Mouse (Mus musculus): Measurements from ENCODE around the gene Sipa1l1. TPM values are rescaled to one million over a fixed set of nuclear protein-coding genes. Genes with fewer than 3 reads are reported as not detected.

Sipa1l1 gene
- polyA plus RNA-seq, 1 experiment from 2014 or later, result 14.5 TPM

- DNase-seq, result peak; percentile 40
- Histone ChIP-seq H3K36me3 (ENCODE audit: control insufficient read depth, insufficient read depth, low read length) (no peaks in the 10 kb centered on the region), H3K9me3 (ENCODE audit: control insufficient read depth, low read length) (no peaks in the 10 kb centered on the region), H3K4me1 (ENCODE audit: control insufficient read depth, insufficient read depth, low read length) (no peaks in the 10 kb centered on the region), H3K9ac (replicated peaks; ENCODE audit: low read length) (no peak overlapping the region), H3K27me3 (ENCODE audit: control insufficient read depth, insufficient read depth, low read length) (no peaks in the 10 kb centered on the region), H3K4me2 (ENCODE audit: low read length) (no peak overlapping the region), H3K4me3 (replicated peaks; ENCODE audit: low read depth, low read length) (no peak overlapping the region), H3K27ac (replicated peaks; ENCODE audit: low read depth, low read length) (no peak overlapping the region)
- WGBS, result 67% methylated on average over 4 of the region's 4 CpGs
- ATAC-seq (ENCODE audit: low FRiP score, low TSS enrichment), result no peak
Measured at GRCm38 (mm10) chr12:82237946-82238345, 68.8 kb downstream of the Sipa1l1 start.

- Histone ChIP-seq H3K27ac (replicated peaks; ENCODE audit: low read depth, low read length) (no peak overlapping the region), H3K4me3 (replicated peaks; ENCODE audit: low read depth, low read length) (no peak overlapping the region), H3K27me3 (ENCODE audit: control insufficient read depth, insufficient read depth, low read length) (no peaks in the 10 kb centered on the region), H3K4me1 (ENCODE audit: control insufficient read depth, insufficient read depth, low read length) (no peaks in the 10 kb centered on the region), H3K36me3 (ENCODE audit: control insufficient read depth, insufficient read depth, low read length) (no peaks in the 10 kb centered on the region), H3K4me2 (ENCODE audit: low read length) (no peak overlapping the region), H3K9me3 (ENCODE audit: control insufficient read depth, low read length) (no peaks in the 10 kb centered on the region), H3K9ac (replicated peaks; ENCODE audit: low read length) (no peak overlapping the region)
- ATAC-seq (ENCODE audit: low FRiP score, low TSS enrichment) (no peak), DNase-seq (no peak)
- 84% methylated on average over 6 of the region's 6 CpGs for WGBS
Measured at GRCm38 (mm10) chr12:82240674-82241073, 71.6 kb downstream of the Sipa1l1 start.

- H3K36me3 ChIP-seq (ENCODE audit: control insufficient read depth, insufficient read depth, low read length), result no peaks in the 10 kb centered on the region
- ATAC-seq (ENCODE audit: low FRiP score, low TSS enrichment) (no peak), DNase-seq (no peak)
- H3K4me3 ChIP-seq (replicated peaks; ENCODE audit: low read depth, low read length), result no peak overlapping the region
- no peaks in the 10 kb centered on the region for H3K9me3 ChIP-seq (ENCODE audit: control insufficient read depth, low read length)
- H3K9ac ChIP-seq (replicated peaks; ENCODE audit: low read length), result no peak overlapping the region
- no peak overlapping the region for H3K4me2 ChIP-seq (ENCODE audit: low read length)
- no peak overlapping the region for H3K27ac ChIP-seq (replicated peaks; ENCODE audit: low read depth, low read length)
- H3K27me3 ChIP-seq (ENCODE audit: control insufficient read depth, insufficient read depth, low read length), result no peaks in the 10 kb centered on the region
- WGBS, result 92% methylated on average over 6 of the region's 6 CpGs
- no peaks in the 10 kb centered on the region for H3K4me1 ChIP-seq (ENCODE audit: control insufficient read depth, insufficient read depth, low read length)
Measured at GRCm38 (mm10) chr12:82245219-82245618, 76.1 kb downstream of the Sipa1l1 start.

- Histone ChIP-seq H3K27me3 (ENCODE audit: control insufficient read depth, insufficient read depth, low read length) (no peaks in the 10 kb centered on the region), H3K4me3 (replicated peaks; ENCODE audit: low read depth, low read length) (no peak overlapping the region), H3K9ac (replicated peaks; ENCODE audit: low read length) (no peak overlapping the region), H3K4me1 (ENCODE audit: control insufficient read depth, insufficient read depth, low read length) (no peaks in the 10 kb centered on the region), H3K36me3 (ENCODE audit: control insufficient read depth, insufficient read depth, low read length) (no peaks in the 10 kb centered on the region), H3K4me2 (ENCODE audit: low read length) (no peak overlapping the region), H3K9me3 (ENCODE audit: control insufficient read depth, low read length) (no peaks in the 10 kb centered on the region), H3K27ac (replicated peaks; ENCODE audit: low read depth, low read length) (no peak overlapping the region)
- DNase-seq (no peak), ATAC-seq (ENCODE audit: low FRiP score, low TSS enrichment) (no peak)
- WGBS, result 95% methylated on average over 3 of the region's 3 CpGs
Measured at GRCm38 (mm10) chr12:82246422-82246821, 77.3 kb downstream of the Sipa1l1 start.

GRCm38 (mm10) chr12:82247371-82248258 lies 78.5 kb downstream of the Sipa1l1 start:
- Histone ChIP-seq H3K36me3 (ENCODE audit: control insufficient read depth, insufficient read depth, low read length) (no peaks in the 10 kb centered on the region), H3K27ac (replicated peaks; ENCODE audit: low read depth, low read length) (no peak overlapping the region), H3K4me2 (ENCODE audit: low read length) (no peak overlapping the region), H3K27me3 (ENCODE audit: control insufficient read depth, insufficient read depth, low read length) (no peaks in the 10 kb centered on the region), H3K4me1 (ENCODE audit: control insufficient read depth, insufficient read depth, low read length) (no peaks in the 10 kb centered on the region), H3K9ac (replicated peaks; ENCODE audit: low read length) (no peak overlapping the region), H3K9me3 (ENCODE audit: control insufficient read depth, low read length) (no peaks in the 10 kb centered on the region), H3K4me3 (replicated peaks; ENCODE audit: low read depth, low read length) (no peak overlapping the region)
- DNase-seq (no peak), ATAC-seq (ENCODE audit: low FRiP score, low TSS enrichment) (no peak)
- 95% methylated on average over 14 of the region's 14 CpGs for WGBS

- ATAC-seq (ENCODE audit: low FRiP score, low TSS enrichment), result no peak
Measured at GRCm38 (mm10) chr12:82248501-82248900, 79.4 kb downstream of the Sipa1l1 start.

GRCm38 (mm10) chr12:82251328-82251727 lies 82.2 kb downstream of the Sipa1l1 start:
- Histone ChIP-seq H3K4me3 (replicated peaks; ENCODE audit: low read depth, low read length) (no peak overlapping the region), H3K4me2 (ENCODE audit: low read length) (no peak overlapping the region), H3K27me3 (ENCODE audit: control insufficient read depth, insufficient read depth, low read length) (no peaks in the 10 kb centered on the region), H3K27ac (replicated peaks; ENCODE audit: low read depth, low read length) (no peak overlapping the region), H3K36me3 (ENCODE audit: control insufficient read depth, insufficient read depth, low read length) (no peaks in the 10 kb centered on the region), H3K4me1 (ENCODE audit: control insufficient read depth, insufficient read depth, low read length) (no peaks in the 10 kb centered on the region), H3K9ac (replicated peaks; ENCODE audit: low read length) (no peak overlapping the region), H3K9me3 (ENCODE audit: control insufficient read depth, low read length) (no peaks in the 10 kb centered on the region)
- ATAC-seq (ENCODE audit: low FRiP score, low TSS enrichment) (no peak), DNase-seq (no peak)
- WGBS, result 95% methylated on average over 2 of the region's 2 CpGs

More at GRCm38 (mm10) chr12:82248501-82248900, 79.4 kb downstream of the Sipa1l1 start:
- DNase-seq, result no peak
- WGBS, result 89% methylated on average over 3 of the region's 3 CpGs
- Histone ChIP-seq H3K4me3 (replicated peaks; ENCODE audit: low read depth, low read length) (no peak overlapping the region), H3K36me3 (ENCODE audit: control insufficient read depth, insufficient read depth, low read length) (no peaks in the 10 kb centered on the region), H3K9ac (replicated peaks; ENCODE audit: low read length) (no peak overlapping the region), H3K4me2 (ENCODE audit: low read length) (no peak overlapping the region), H3K4me1 (ENCODE audit: control insufficient read depth, insufficient read depth, low read length) (no peaks in the 10 kb centered on the region), H3K27ac (replicated peaks; ENCODE audit: low read depth, low read length) (no peak overlapping the region), H3K27me3 (ENCODE audit: control insufficient read depth, insufficient read depth, low read length) (no peaks in the 10 kb centered on the region), H3K9me3 (ENCODE audit: control insufficient read depth, low read length) (no peaks in the 10 kb centered on the region)

- no peak overlapping the region for H3K4me3 ChIP-seq (replicated peaks; ENCODE audit: low read depth, low read length)
- DNase-seq (no peak), ATAC-seq (ENCODE audit: low FRiP score, low TSS enrichment) (no peak)
- H3K9ac ChIP-seq (replicated peaks; ENCODE audit: low read length), result no peak overlapping the region
- H3K36me3 ChIP-seq (ENCODE audit: control insufficient read depth, insufficient read depth, low read length), result no peaks in the 10 kb centered on the region
- H3K27me3 ChIP-seq (ENCODE audit: control insufficient read depth, insufficient read depth, low read length), result no peaks in the 10 kb centered on the region
- H3K4me2 ChIP-seq (ENCODE audit: low read length), result no peak overlapping the region
- WGBS, result 85% methylated on average over 5 of the region's 5 CpGs
- H3K9me3 ChIP-seq (ENCODE audit: control insufficient read depth, low read length), result no peaks in the 10 kb centered on the region
- no peak overlapping the region for H3K27ac ChIP-seq (replicated peaks; ENCODE audit: low read depth, low read length)
- H3K4me1 ChIP-seq (ENCODE audit: control insufficient read depth, insufficient read depth, low read length), result no peaks in the 10 kb centered on the region
Measured at GRCm38 (mm10) chr12:82254076-82254475, 85.0 kb downstream of the Sipa1l1 start.

GRCm38 (mm10) chr12:82256012-82256411 lies 86.9 kb downstream of the Sipa1l1 start:
- Histone ChIP-seq H3K4me1 (ENCODE audit: control insufficient read depth, insufficient read depth, low read length) (no peaks in the 10 kb centered on the region), H3K4me2 (ENCODE audit: low read length) (no peak overlapping the region), H3K27me3 (ENCODE audit: control insufficient read depth, insufficient read depth, low read length) (no peaks in the 10 kb centered on the region), H3K4me3 (replicated peaks; ENCODE audit: low read depth, low read length) (no peak overlapping the region), H3K36me3 (ENCODE audit: control insufficient read depth, insufficient read depth, low read length) (no peaks in the 10 kb centered on the region), H3K27ac (replicated peaks; ENCODE audit: low read depth, low read length) (no peak overlapping the region), H3K9ac (replicated peaks; ENCODE audit: low read length) (no peak overlapping the region), H3K9me3 (ENCODE audit: control insufficient read depth, low read length) (no peaks in the 10 kb centered on the region)
- ATAC-seq (ENCODE audit: low FRiP score, low TSS enrichment), result no peak
- DNase-seq, result no peak
- 91% methylated on average over 5 of the region's 5 CpGs for WGBS
